Mouse (Mus musculus): ENCODE data around the gene Mmp24.
"Not testable (repeated sequence)": the region's sequence is repeated elsewhere in the genome, so short reads cannot be mapped to it uniquely, and the experiment has no call there.

The Mmp24 gene

DNA sequence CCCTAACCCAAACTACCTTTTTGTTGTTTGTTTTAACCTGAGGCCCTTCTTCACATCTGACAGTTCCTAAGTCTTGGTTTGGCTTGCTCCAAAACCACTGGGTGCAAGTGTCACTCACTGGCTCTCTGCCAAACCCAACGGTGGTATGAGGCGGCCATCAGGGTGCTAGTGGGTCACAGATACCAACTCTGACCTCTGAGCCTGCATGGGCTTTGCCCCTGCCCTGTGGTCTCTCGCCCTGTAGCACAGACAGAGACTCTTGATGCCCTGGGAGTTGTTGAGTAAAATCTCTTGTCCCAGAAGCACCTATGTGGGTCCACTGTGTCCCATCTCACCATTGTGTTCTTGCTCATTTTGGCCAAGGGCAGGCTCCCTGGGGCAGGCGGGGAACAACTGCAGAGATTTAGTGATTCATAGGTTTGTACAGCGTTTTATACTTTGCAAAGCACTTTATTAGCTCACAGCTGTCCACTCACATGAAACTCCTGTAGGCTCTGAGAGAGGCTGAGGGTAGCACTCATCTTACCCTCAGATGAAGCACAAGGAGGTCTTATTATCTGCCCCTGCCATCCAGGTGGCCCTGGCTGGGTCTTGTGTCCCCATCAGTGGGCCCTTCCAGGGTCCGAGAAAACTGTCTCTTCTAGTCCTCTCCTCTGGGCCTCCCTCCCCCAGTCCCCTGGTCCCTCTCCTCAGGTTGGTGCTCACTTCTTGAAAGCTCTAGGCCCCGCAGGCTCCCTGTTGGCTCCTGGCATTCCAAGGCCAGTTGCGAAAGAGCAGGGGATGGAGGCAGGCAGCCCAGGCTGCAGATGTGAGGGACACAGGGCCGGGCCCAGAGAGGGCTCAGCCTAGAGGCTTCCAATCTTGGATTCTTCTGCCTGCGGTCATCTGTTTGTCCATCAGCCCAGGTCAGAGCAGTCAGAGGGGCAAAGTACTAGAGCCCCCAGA lies 42.4 kb downstream of the Mmp24 start:
- no peak for DNase-seq

DNA sequence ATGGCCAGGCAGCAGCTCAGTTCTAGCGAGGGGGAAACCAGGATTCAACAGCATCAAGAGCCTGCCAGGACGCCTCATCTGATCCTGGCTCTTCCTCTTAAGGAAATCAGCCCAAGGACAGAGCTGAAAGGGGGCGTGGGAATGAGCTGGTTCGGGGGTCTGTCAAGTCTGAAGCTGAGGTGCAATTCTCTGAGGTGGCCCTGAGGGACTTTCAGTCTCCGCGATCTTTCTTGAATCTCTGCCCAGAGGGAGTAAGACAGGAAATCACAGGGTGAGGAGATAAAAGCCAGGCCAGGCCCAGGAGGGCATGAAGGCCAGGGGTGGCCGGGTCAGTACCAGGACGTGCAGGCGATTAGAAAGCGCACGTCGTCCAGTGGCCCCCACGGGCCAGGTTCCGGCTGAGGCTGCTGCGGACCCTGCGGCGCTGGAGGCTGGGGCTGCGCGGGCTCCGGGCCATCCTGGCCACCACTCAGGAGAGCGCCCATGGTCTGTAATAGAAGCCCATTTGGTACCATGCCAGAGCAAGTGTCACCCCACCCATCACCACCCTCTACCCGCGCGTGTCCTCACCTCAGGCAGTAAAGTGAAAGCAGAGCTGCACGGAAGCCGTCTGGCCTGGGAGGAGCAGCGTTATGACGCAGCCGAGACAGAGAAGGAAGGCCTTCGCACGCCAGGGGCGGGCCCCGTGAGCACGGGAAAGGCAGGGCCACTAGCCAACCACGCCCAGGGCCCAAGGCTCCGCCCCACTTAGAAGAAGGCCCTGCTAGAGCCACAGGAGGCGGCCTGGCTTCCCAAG lies 43.7 kb downstream of the Mmp24 start:
- peak; percentile 97 to 98 for DNase-seq

DNA sequence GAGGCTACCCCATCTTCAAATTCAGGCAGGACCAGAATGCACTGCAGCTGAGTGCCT lies 44.1 kb downstream of the Mmp24 start, which contains the start of gene BC029722:
TSS of gene BC029722 (minus strand) at position 35 of the 57 bp plus-strand sequence.
- DNase-seq, result no peak

DNA sequence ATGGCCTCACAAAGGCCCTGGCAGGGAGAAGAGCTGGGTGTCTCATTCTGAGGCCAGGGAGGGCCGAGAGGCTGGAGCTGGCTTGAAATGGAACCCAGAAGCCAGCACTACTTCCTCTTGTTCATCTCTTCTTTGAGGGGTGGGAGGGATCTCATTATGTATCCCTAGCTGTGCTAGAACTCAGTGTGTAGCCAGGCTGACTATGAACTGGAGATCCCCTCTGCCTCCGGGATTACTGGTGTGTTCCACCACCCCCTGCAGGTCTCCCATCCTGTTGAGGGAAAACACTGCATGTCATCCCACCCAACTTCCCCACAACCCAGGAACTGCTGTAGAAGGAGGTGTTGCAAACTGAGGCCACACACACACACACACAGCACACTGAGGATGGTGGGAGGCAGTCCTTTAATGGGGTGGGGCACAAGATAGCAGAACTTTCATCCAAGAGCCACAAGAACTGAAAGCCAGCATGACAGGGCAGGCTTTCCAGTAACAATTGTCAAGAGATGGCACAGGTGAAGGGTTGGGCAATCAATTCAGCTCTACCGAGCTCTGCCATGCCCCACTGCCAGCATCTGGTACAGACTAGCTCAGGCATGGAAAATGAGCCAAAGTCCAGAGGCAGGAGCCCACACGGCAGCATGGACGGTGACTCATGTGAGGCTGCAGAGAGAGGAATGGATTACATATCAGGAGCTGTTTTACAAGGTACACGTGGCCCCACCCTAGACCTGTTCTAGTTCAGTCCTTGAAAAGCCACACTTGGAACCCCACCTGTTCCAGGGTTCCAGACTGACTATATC lies 44.5 kb downstream of the Mmp24 start:
- peak; percentile 73 to 88 for DNase-seq

DNA sequence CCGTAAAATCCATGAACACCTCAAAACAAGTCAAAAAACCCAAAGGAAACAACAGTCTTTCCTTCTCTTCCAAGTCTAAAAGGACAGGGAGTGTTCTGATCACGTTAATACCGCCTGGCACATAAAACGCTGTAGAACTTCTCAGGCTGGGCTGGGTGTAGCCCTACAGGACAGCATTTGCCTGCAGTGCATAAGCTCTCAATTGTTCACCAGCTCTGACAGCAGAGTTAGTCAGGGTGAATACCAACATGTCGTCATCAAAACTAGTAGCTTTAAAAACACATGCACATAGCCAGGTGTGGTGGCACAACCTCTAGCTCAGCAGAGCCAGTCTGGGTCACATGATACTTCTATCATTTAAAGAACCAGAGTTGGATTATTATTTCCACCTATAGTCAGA lies 45.6 kb downstream of the Mmp24 start:
- no peak for DNase-seq

DNA sequence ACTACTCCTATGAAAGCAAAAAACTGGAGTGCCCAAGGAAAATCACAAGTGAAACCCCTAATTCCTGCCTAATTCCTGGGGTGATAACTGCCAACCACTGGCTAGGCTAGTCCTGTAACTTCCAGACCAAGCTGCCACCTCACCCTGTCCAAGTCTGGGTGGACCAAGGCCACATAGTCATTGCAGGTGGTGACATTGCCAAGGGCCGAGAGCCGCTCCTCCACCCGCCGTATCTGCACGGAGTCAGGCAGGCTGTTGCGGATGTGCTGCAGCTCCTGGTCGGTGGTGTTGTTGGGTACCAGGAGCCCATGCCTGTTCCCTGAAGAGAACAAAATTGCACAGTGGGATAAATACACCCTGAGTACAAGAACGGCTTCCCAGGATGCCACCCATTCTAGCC lies 48.6 kb downstream of the Mmp24 start:
- no peak for DNase-seq

DNA sequence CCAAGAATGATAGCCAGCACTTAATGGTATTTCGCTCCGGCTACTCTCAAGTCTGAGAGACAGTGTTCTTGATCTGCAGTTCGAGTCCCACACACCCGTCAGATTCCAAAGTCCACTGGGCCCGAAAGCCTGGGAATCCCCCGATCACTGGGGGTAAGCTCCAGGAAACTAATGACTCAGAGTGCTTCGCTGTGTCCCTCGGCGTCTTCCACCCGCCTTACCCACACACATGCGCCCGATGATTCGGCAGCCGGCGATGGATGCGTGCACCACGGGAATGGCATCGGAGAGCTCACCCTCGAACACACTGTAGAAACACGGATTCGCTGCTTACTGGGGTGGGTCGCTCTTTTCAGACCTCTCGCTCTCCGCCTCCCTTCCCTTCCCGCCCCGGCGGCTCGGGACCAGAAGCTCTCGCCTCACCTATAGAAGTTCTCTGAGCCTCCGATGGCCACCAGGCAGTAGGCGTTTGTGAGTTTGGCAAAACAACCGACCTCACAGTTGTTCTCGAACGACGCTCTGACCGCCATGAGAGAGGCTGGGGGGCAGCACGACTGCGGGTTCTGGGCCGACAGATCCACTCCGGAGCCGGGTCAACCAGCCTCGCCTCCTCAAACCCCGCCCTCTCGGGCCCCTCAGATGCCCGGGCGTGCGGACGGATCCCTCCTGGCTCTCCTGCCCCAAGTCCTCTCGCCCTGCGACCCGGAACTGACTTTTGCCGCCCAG lies 50.9 kb downstream of the Mmp24 start:
- DNase-seq, result peak; percentile 24 to 37

DNA sequence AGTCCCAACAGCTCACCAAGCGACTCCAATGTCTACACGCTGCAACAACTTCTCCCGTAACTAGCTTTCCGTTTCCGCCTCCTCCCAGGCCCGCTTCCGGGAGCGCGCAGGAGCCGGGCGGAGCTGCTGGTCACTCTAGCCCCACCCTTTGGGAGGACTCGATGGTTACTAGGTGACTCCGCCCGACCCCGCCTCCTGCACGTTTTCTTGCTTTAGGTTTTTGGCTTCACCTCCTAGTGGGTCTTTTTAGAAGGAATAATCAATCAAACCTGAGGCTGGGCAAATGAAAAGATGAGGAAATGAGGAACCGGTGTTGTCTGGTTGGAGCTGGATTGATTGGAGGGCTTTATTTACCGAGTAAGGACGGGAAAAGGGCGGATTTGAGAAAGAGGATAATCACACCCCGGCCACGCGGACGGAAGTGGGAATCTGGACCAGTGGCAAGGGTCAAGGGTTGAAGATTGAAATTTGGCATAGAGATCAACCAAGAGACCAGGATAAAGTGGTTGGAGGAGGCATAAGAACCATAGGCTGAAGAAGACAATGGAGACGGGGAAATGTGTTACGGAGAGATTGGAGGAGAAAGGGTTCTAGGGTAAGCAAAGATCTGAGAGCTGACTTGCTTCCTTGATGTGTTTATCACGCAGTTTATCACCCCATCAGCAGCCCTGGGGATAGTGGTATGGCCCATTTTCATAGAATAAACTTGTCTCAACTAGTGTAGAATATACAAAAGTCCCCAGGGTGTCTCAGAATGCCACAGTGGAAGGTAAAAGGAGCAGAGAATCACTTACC lies 51.7 kb downstream of the Mmp24 start, which contains the start of gene Eif6:
TSS of gene Eif6 (minus strand) at position 296 of the 795 bp plus-strand sequence.
- peak; percentile 93 to 94 for DNase-seq

DNA sequence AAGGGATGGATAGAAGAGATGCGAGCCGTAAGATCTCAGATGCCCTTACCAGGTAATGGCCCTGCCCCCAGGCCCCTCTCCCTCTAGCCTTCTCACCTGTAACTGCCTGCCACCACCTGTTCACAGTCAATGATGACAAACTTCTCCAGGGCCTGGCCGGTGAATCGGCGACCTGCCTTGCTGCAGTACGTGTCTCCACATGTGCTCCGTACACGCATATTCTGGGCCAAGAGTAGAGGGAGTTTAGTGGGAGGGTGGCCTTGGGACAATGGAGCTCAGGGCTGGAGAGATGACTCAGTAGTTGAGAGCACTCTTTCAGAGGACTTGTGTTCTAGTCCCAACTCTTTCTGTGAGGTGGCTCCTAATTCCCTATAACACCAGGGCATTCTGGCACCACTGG lies 55.7 kb downstream of the Mmp24 start:
- DNase-seq, result no peak

DNA sequence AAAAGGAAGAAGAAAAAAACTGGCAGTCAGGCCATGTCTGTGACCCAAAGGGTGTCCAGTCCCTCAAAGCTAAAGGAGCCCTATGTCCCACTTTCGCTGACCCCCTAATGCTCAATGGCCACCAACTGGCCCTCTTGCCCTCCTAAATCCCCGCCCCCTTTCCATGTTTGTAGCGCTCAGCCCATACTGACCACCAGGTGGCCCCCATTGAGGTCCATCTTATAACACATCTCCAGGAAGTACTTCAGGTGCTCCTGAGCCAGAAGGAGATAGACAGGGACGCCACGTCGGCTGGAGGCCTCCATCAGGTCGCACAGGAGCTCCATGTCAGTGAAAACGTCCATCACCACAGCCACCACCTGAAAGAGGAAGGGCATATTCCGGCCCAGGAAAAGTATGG lies 56.2 kb downstream of the Mmp24 start:
- DNase-seq, result peak; percentile 19 to 41

DNA sequence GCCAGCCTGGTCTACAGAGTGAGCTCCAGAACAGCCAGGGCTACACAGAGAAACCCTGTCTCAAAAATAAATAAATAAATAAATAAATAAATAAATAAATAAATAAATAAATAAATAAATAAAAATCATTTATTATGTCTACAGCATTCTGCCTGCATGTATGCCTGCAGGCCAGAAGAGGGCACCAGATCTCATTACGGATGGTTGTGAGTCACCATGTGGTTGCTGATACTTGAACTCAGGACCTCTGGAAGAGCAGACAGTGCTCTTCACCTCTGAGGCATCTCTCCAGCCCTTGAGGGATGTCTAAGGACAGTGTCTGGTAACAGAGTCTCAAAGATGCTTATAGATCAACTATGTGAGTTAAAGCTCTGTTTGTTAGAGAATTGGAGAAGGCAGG lies 56.9 kb downstream of the Mmp24 start:
- DNase-seq, result not testable (repeated sequence)

DNA sequence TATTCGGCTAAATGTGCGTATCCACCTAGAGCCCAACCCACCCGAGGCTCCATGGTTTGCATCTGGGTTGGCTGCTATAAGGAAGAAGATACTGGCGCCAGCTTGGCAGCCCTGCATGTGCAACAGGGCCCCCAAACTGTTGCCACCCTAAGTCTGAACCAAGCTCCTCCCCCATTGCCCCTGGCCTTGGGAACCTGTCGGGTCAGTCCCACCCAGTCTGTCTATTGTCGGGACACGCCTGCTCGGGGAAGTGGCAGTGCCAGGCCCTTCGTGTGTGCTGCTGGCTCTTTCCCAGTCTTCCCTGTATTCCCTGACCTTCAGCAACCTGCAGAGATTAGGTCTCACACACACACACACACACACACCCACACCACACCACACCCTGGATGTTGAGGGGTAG lies 59.6 kb downstream of the Mmp24 start, which contains the start of gene Fam83c:
TSS of gene Fam83c (minus strand) at position 123 of the 400 bp plus-strand sequence.
- no peak for DNase-seq

DNA sequence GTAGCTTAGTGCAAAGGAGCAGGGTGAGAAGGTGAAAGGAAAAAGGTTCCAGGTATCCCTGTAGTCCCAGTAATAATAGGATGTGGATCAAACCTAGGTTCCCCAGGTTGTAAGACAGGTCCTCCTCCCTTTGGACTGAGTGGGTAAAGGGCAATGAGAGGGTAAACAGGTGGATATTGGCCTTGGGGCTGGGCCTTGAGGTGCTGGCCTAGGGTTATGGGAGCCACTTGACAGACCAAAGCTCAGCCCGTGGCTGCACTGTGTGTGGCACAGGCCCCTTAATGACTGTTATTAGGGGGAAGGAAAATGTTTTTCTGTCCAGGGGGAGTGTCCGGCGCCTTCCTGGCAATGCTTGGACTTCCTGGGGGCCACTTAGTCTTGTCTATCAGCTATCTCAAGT lies 62.8 kb downstream of the Mmp24 start:
- DNase-seq, result no peak

DNA sequence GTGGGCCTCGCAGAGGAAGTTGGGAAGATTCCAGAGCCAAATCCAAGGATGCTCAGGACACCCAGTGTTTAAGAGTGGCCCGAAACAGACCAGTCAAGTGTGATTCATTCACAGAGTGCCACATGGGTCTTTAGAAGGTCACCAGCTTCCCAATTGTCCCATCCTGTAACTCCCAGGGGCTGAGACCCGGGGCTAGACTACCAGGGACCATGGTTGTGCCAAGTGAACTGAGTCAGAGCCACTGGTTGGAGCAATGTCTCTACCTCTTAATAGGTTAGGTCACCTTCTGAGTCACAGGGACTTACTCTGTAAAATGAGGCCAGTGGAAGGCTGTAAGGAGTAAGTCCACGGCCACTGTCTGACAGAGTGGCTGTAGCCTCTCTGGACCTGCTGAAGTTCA lies 63.8 kb downstream of the Mmp24 start:
- DNase-seq, result no peak

DNA sequence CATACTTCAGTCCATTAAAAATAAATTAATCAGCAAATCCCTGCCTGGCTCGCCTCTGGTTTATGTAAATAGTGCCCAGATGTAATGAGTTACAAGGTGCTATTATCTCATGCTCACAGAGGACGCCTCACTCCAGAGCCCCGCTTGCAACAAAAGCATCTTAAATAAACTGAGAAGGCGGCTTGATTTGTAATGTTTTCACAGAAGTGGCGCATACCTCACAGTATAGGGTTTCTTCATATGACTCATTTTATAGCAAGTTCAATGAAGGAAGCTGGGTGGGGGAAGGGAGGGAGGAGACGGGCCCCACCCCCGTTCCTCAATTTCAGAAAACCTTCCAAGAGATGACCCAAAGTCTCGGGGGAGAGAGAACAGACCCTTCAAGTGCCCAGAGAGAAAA lies 71.8 kb downstream of the Mmp24 start:
- DNase-seq, result no peak

DNA sequence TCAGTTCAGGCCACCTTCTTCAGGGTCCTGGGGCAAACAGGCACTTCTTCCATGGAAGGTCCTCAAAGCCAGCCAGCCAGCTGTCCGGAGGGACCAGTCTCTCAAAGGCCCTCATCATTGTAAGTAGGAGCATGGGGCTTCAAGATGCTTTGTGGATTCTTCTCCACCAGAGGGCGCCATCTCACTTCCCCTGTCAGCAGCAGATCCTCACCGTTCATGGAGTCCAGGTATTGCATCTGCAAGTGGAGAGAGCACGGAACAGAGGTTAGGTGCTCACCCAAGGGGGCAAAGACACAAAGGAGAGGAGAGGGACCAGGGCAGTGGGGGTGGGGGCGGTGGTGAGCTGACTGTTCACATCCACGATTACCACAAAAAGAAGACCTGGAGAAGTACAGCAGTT lies 73.1 kb downstream of the Mmp24 start:
- peak; percentile 77 to 87 for DNase-seq

DNA sequence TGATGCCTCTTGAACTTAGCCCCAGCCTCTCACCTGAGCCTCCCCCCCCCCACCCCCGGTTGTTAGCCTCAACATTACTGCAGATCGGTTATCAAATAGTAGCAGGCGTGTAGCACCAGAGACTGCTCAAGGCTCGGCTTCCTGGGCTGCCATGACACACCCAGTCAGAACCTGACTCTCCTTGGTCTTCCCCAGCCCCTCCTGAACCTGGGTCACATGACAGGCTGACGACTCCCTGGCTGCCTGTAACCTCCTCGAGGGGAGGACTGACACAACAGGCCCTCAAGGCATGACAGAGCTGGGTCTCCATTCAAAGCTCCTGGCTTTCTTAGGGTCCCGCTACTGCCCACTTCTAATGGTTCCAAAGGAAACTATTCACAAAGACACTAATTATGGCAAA lies 74.3 kb downstream of the Mmp24 start:
- DNase-seq, result no peak

DNA sequence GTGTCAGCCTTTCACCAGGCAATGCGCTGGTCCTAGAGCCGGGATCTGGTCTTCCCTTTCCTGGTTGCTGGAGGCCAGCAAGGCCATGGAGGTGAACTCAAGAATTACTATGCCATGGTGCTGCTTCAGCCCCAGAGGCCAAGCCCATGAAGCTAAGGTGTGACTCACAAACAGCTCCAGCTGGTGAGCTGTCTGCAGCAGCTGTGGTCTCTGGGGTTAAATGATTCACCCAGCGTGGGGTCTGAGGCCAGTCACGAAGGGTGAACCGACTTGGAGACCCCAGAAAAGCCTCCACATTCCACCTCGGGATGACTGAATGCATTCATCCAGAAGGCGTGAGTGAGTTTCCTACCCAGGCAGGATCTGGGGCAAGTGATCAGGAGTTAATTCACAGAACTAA lies 75.0 kb downstream of the Mmp24 start:
- DNase-seq, result no peak

DNA sequence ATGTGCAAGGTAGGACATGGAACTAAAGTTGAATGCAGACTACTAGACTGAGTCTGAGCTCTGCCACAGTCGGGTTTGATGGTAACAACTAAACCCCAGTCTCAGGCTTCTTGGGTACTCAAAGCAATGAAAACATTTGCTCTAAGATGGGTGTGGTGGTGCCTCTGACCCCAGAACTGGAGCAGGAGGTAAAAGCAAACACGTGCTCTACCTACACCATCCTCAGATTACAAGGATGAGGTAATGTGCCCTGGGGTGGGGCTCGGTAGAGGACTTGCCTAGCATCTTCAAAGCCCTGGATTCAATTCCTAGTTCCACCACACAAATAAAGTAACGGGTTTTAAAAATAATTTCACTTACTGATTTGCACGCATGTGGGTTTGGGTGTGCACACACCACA lies 77.4 kb downstream of the Mmp24 start:
- no peak for DNase-seq

DNA sequence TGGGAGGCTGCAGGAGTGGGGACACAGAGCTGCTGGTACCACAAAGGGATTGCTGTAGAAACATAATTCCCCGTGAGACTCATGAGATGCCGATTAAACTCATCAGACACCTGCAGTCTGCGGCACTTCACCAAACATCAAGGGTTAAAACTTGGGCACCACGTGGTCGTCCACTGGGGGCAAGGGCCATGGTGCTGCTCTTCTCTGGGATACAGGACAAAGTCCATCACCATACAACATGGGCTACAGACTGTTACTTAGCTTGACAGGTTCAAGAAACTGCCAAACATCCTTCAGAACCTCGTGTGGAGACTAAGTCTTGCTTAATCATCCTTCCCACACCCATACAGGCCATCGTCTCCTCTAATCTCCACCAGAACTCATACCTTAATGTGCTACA lies 85.0 kb downstream of the Mmp24 start:
- DNase-seq, result peak; percentile 62 to 70

DNA sequence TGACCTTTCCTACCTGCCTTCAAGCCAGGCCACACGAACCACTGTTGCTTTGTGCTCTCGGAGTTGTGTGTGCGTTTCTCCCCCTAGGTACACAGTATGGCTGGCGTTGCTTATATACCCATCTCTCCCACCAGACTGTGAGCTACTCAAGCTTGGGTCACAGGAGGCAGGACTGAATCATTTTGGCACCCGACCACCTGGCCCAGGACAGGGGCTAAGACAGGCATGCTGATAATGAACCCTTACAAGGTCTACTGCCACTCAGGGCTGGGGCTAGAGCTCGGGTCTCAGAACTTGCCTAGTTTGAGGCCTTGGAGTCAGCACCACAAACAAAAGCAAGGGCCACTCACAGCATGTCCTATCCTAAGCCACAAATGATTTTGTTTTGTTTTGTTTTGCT lies 86.4 kb downstream of the Mmp24 start:
- DNase-seq, result no peak
